Mouse (Mus musculus): ENCODE data around the gene Sct.

DNA sequence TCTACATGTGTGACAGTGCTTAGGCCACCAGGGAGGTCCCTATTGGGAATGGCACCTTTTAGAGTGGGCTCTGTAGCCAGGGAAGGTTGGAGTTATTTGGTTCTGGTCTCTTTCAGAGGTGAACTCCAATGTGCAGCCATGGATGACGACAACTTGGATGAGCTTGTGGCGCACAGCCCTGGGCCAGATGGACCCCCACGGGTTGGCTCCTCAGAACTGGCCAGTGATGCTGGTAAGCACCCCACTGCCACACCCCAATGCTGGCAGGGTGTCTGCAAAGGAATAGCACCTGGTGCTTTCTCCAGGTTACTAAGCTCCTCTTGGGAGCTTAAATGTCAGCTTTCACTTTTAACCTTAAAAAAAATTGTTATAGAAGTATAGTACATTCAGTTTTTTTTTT lies 47.8 kb downstream of the Sct start:
- TF ChIP-seq CTCF (IDR thresholded peaks at IDR 0.05) (no peak), EP300 (IDR thresholded peaks at IDR 0.05) (no peak)
